Mouse (Mus musculus) left cerebral cortex, postnatal 4 days (tissue): ENCODE measurements around the gene Vegfa. TPM values are rescaled to one million over a fixed set of nuclear protein-coding genes. Genes with fewer than 3 reads are reported as not detected.

ENCODE experiments used
- total RNA-seq, 2 experiments: library from RNA; stranded (reverse); gene quantifications; 2 replicates each; pipeline ENCODE4 v1.2.3; 2021

Gene Vegfa
- total RNA-seq, 2 experiments from 2014 or later = 77.7 to 94.5 TPM

Other genes starting within 250 kb of the Vegfa start
- 10 to 100 TPM; 75.8 to 78.3 TPM for gene Mrps18a, start 78.6 kb upstream of the Vegfa start, total RNA-seq
- gene Rsph9, start 111.8 kb upstream of the Vegfa start, total RNA-seq = 10 to 100 TPM; 40.0 to 43.8 TPM
- 10 to 100 TPM; 16.2 to 17.8 TPM for gene Mad2l1bp, start 121.2 kb upstream of the Vegfa start, total RNA-seq
- gene Gtpbp2, start 128.7 kb upstream of the Vegfa start, total RNA-seq = 100 to 1,000 TPM; 111 TPM
- gene Polh, start 170.3 kb upstream of the Vegfa start, total RNA-seq = 10 to 100 TPM in 1 of 2 experiments, 1 to 10 TPM in 1; 9.7 to 10.7 TPM
- 10 to 100 TPM; 45.0 to 46.3 TPM for gene Xpo5, start 170.4 kb upstream of the Vegfa start, total RNA-seq
- gene Polr1c, start 215.7 kb upstream of the Vegfa start, total RNA-seq = 10 to 100 TPM; 50.0 to 50.1 TPM
- 10 to 100 TPM; 55.3 to 56.7 TPM for gene Yipf3, start 215.7 kb upstream of the Vegfa start, total RNA-seq
- 10 to 100 TPM; 84.5 to 94.1 TPM for gene Lrrc73, start 221.2 kb upstream of the Vegfa start, total RNA-seq